Mouse (Mus musculus) C2C12 (cell line): ENCODE results near the gene Bcl10.

Source experiments
- CTCF ChIP-seq: IDR thresholded peaks from one replicate; pipeline ENCODE4 v1.5.1; 2011; ENCODE audit not compliant: control insufficient read depth, insufficient read depth, insufficient read length
- FOSL1 ChIP-seq: IDR thresholded peaks from one replicate; pipeline ENCODE4 v1.8.0; 2011; ENCODE audit warnings: mild to moderate bottlenecking, low read length; ENCODE audit not compliant: poor library complexity, insufficient read depth, severe bottlenecking
- MAX ChIP-seq: IDR thresholded peaks from one replicate; pipeline ENCODE4 v1.6.1; 2011; ENCODE audit warnings: mild to moderate bottlenecking, control low read depth
- MYOD1 ChIP-seq: IDR thresholded peaks from one replicate; pipeline ENCODE4 v1.6.1; 2011; ENCODE audit warnings: low read depth; ENCODE audit not compliant: control insufficient read depth, insufficient read length

DNA sequence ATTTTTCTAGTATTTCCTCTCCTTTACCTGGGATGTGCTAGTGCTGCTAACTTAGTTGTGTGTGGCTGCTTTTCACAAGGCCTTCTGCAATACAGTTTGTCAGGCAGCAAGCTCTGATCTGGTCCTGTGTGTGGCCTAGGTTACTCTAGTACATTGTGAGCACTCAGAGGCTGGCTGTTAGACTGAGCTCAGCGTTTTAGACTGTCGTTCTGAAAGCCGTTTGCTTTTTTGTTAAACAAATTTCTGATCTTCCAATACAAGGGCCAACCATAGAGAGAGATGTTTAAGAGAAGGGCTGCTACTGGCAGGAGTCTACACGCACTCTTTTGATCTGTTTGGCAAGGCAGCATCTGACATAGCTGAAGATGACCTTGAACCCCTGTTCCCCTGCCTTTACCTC, 17.4 kb downstream of the Bcl10 start:
- TF ChIP-seq CTCF, result no peak
- TF ChIP-seq MAX, result no peak
- TF ChIP-seq MYOD1, result no peak
- no peak for TF ChIP-seq FOSL1
